Mouse (Mus musculus): ENCODE measurements at regions not wholly inside any gene's neighbourhood (a gene's known extent, or its start where the extent isn't known, plus 50 kb on each side); places are given as distances from the start of the nearest gene placed in this dataset.
A peak's percentile ranks its signal among the peaks of the same experiment; 100 is the strongest.

DNA sequence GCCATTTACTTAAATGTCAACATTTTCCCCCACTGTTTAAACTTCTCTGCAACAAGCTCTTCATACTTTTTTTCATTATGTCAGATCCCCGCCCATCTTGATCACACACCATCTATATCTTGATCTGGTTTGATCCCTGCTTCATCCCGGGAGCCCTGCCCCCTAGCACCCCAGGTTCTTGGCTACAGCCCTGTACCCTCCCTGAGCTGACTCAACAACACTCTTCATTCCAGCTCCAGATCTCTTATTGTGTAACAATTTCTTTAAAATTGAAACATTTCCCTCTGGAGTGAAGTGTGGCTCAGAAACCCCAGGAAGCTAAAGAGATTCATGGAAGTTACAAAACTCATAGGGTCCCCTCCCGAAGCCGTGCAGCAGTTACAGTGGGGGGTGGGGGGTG is 126.2 kb upstream of the Mast4 start:
- no peak for DNase-seq

DNA sequence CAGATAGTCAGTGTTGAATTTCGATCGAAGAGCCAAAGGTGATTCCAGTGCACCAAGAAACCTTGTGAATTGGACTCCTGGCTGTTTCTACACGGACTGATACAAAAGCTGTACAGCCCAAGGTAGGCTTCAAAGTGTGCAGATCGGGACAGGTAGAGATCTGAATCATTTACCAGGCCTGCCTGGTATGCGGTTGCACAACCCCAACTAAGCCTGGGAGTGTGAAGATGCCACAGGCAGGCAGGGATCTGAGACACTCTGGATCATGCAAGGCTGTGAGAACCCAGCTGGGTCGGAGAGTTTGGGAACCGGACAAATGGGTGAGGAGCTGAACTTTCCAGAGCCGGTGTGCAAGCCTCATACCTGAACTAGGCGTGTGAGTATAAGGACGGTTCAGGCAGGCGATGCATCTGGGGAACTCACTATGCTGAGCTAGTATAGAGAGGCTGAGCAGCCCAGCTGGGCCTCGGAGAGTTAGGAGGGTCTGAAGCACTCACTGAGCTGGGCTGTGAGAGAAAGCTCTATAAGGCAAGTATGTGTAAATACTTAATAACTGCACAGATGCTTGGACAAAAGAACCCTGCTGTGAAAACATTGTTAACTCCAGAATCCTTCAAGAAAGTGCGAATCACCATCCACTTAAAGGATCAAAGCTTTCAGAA is 125.3 kb upstream of the Mast4 start:
- no peak for DNase-seq

DNA sequence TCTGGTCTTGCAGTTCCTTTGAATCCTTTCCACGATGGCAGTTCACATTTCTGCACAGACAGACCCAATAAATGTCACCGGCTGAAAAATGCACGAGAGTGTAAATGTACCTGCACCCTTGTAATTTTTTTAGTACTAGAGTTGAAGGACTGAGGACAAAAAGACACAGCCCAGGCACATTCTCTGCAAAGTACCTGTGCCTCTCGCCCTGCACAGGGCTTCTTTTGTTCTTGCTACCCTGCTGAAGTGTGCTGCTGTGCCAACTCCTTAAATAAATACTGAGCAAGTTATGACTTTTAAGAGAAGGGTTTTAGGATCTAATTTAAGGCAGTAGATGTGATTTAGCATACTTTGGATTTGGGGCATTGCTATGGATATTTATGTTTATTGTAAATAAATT is 118.5 kb upstream of the Mast4 start:
- no peak for DNase-seq

DNA sequence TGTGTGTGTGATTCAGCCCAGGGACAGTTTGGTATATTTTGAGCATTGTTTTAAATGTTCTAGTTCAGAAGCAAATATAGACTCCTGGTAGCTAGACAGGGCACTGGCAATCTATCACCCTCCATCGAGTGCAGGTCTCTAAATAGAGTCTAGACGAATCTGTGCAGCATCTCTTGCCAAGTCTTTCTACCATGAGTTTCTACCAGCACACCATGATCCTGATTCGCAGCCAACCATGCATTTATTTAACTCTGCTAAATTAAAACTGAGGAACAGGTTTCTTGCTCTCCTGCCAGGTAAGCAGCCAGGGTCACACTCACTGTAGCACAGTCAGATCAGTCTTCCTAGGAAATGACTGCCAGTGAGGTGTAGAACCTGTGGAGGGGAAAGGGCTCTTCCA is 96.3 kb upstream of the Mast4 start:
- peak; percentile 2 to 11 for DNase-seq

DNA sequence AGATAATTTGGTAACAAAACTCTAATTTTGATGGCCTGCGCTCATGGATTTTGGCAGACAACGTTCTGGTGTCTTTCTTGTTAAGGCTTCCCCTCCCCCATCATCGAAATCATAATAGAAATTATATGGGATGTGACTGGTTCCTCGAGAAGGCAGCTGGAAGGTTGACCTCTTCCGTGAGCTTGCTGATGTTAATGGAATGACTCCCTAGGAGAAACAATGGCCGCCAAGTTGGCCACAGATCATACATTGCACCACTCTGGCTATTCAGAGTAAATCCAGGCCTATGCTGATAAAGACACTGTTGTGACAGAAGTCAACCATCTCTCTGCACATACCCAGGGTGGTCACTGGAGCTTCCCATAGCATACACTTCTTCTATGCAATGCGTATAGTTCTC is 89.7 kb upstream of the Mast4 start:
- DNase-seq, result no peak

DNA sequence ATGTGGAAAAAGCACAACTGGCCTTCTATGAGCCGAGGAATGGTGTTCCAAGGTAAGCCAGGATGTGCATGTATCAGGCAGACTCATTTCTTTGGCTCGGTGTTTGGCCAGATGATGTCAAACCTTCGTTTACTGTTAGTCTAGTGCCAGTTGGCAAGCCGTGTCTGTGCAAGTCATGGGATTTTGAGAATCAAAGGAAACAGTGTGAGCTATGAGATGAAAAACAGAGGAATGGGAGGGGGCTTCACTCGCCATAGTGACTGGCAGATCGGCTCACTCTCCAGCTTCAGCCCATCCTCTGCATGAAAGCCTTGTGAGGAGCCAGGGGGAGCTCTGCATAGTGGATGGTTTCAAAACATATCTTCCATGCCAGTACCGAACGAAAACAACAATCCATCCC is 89.1 kb upstream of the Mast4 start:
- DNase-seq, result no peak

DNA sequence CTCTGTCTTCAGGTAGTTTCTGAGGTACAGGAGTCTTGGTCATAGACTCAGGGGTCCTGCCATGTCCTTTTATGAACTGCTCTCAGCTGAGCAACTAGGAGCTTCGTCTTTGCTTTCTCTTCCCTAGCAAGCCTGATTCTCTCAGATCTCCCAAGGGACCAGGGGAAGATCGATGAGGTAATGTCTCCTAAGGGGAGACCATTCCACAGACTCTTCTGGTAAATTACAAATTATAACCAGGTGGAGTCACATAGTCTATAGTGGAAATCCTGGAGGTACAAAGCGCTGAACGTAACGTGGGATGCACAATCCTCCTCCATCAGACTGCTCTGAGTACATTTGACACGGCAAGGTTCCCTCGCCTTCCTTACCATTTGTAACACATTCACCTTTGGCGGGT is 88.7 kb upstream of the Mast4 start:
- no peak for DNase-seq

DNA sequence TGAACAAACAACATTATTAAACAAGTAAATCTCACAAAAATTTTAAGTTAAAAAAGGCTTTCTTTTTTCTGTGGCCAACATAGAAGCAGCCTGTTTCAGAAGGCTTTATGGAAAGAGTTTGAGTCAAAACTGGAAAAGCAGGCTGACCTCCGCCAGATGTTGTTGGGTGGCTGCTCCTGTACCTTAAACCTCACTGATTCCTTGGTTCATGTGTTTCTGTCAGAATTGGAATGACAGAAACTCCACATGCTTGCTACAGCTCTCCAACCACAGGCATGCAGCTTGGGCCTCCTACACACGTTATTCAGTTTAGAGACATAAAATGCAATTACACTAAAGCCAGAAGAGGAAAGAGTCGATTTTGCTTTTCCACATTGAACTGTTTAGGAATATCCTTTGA is 84.8 kb upstream of the Mast4 start:
- DNase-seq, result no peak

DNA sequence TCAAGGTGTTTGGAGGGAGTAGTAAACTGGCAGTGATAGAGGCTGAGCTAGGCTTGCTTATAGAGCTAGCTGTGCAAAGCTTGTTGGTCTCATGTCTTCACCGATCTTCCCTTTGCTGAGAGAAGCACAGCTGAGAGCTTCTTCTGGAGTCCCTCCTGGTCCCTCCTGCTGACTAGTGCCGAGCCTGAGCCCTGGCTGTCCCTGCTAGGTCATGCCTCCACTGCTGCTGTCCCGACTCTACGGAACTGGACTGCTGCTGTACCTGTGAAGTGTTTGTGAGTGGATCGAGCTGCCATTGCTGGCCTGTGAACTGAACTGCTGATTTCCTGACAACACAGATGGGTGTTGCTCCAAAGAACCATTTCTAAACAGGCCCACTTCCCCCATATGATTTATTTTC is 83.0 kb upstream of the Mast4 start:
- DNase-seq, result no peak

DNA sequence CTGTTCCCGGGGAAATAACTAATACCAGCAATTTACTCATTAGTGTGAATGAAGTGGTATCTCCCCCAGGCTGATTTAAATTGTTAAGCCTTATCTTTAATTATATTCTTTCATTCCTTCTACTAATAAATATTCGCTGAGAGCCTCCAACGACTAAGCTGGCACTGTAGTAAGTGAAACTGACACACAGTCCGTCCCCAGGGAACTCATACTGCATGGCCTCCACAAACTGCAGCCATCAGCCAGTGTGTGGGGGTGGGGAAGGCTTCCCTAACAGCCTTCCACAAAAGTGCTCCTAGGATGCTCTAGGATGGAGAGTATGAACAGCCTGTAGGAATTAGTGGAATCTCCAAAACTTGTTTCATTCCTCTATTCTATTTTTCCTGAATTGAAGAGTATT is 81.0 kb upstream of the Mast4 start:
- no peak for DNase-seq

DNA sequence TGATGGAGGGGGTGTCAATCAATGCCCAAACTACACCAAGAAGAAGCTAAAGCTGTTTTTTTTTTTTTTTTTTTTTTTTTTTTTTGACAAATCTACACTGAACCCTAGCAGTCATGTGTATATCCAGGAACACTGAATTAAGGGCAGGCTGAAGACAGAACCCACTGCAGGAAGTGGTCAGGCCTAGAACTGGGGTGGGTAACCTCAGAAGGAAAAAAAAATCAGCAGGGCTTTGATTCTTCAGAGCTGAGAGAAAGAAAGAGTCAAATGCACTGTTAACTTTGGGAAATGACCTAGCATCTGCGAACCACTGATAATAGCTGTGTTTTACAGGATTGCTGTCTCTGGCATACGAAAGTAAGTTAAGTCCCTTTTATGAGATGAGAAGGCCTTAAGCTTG is 78.3 kb upstream of the Mast4 start:
- no peak for DNase-seq

DNA sequence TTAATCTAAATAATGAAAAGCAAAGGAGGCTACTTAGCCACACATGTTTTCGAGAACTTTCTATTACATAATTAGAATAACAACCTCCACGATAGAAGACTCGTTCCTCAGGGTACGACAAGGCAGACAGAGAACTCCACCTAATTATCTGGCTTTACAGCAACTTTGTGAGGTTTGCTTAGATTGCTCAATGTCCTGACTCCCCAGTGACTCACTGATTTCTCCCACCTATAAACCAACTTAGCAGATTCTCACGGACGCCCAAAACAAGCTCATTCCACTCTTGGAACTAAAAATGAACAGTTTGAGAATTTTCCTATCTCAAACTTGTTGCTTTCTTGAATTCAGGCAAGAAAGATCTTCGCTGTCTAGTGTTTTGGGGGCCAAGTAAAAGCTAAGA is 75.0 kb upstream of the Mast4 start:
- DNase-seq, result no peak

DNA sequence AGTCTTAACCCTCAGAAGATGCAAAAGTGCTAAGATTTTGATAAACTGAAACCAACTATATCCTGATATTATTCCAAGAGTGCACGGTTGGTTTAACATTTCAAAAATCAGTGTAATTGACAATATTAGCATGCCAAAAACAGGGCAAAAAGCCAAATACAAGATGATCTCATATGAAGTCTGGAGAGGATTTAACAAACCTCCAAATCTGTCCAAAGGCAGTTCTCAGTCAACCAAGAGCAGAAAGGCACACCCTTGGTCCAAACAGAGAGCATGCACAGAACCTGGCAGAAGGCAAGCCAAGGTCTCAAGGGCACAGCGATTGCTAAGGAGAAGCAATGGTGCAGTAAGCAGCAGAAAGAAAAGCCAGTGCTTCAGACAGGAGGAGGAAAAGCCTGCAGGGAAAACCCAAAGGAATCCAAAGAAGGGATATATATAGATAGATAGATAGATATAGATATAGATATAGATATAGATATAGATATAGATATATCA is 62.3 kb upstream of the Mast4 start:
- DNase-seq, result no peak

DNA sequence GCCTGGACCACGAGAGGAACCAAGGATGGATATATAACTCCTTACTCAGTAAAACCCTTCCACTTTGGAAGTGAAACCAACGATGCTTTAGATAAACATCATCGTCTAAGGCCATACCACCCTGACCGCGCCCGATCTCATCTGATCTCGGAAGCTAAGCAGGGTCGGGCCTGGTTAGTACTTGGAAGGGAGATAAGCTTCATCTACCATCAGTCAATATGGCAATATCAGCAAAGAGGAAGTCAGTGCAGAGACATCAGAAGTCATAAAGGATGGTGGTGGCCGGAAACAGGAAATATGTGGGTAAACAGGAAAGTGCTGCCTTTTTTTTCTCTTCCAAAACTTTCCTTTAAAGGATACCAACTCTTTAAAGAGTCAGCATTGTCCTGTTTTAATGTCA is 61.8 kb upstream of the Mast4 start:
- DNase-seq, result no peak

DNA sequence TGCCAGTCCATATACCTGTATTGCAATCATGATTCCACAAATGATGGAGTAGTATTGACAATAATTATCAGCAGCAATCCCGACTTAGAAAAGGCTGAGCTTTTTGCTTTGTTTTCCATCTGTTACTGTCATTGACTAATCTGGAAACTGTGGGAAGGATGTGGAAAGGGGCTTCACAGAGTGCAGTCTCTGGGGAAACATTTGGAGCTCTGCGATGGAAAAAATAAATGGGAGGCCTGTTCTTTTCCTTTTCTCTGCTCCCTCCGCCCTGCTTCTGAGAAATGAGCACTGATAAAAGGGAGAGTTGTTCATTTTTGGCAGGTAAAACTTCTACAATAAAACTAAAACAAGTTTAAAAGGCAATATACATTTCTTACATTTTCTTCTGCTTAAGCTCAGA is 58.3 kb upstream of the Mast4 start:
- DNase-seq, result no peak

DNA sequence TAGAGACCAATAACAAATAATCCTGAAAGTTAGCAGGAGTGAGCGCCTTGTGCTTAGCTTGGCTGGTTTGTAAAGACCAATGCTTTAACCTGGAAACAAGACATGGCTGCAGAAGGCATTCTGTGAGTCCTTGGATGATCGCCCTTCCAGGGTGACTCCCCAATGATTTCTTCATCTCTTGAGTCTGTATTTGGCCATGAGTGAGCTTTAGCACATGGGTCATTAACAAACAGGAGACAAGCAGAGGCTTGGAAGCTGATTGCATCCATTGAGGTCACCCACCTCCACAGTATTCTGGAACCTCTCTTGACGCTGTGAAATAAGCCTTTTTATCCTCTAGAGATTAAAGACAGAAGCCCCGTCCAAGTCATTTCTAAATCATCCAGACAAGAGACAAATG is 57.1 kb upstream of the Mast4 start:
- DNase-seq, result no peak

DNA sequence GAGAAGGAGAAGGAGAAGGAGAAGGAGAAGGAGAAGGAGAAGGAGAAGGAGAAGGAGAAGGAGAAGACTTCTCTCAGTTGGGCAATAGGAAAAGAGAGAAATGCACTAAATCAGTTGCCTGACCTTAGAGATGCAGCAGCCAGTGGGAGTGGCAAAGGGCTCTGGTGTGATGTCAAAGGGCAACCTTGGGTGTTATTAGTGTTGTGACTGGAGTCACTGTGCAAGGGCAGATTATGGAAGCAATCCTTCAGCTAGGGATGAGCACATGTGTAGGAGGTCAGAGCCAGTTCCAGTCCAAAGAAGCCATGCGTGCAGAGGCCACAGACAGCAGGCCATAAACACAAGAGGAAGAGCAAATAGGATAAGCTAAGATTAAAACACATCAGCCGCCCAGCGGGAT is 56.7 kb upstream of the Mast4 start:
- DNase-seq, result no peak

DNA sequence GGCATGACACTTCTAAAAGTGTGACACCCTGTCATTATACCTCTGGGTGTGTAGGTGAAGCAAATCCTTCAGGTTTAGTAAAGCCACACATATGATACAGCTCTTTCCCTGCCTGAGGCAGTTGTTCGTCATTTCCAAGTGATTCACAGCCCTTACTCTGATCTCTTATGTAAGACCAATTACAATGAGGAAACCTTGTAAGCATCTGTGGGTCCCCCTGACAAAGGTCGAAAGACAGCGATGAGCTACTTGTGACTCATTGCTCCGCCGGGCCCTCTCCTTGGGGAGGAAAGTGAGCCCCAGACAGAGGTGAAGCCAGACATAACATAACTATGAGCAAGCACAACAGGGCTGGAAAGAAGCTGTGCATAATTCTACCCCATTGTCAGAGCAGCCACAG is 52.7 kb upstream of the Mast4 start:
- DNase-seq, result no peak

All from kidney, postnatal 36 days (tissue).